ENCODE assay signal across 16 mouse cellular contexts in genomic region chr3:51880506-51881036, GRCm38 (mm10).
DNase-seq lines count a peak whose midpoint lies in the region; ATAC-seq lines count a peak whose summit lies in the region.
"Had no signal": no experiment of that assay in that cellular context is flagged by ENCODE, and none has a peak within 500 bp of the region (broad histone marks: within the 10 kb centered on the region; RNA-seq: fewer than 3 reads in every experiment).

No protein-coding gene starts in this region.

- H3K4me1 ChIP-seq in forebrain, embryonic 13.5 days: peaks cover 36% of the 10 kb centered on the region
- H3K4me1 ChIP-seq in forebrain, embryonic 12.5 days: peaks cover 39% of the 10 kb centered on the region
- peaks cover 41% of the 10 kb centered on the region for H3K4me1 ChIP-seq in limb, embryonic 13.5 days
- peaks cover 42% of the 10 kb centered on the region for H3K4me1 ChIP-seq in limb, embryonic 10.5 days
- H3K4me1 ChIP-seq in hindbrain, embryonic 13.5 days (replicated peaks): peaks cover 34% of the 10 kb centered on the region
- H3K4me1 ChIP-seq in neural tube, embryonic 12.5 days: peaks cover 31% of the 10 kb centered on the region

- H3K4me3 ChIP-seq in forebrain, embryonic 13.5 days: no peak overlapping the region
- no peak overlapping the region for H3K4me3 ChIP-seq in forebrain, embryonic 12.5 days (replicated peaks)
- no peak overlapping the region for H3K4me3 ChIP-seq in limb, embryonic 13.5 days
- no peak overlapping the region for H3K4me3 ChIP-seq in limb, embryonic 10.5 days
- no peak overlapping the region for H3K4me3 ChIP-seq in hindbrain, embryonic 13.5 days
- H3K4me3 ChIP-seq in neural tube, embryonic 12.5 days: no peak overlapping the region
- H3K4me3 ChIP-seq: embryonic facial prominence, embryonic 12.5 days; heart, adult 2 months; lung, embryonic 15.5 days had no signal

- H3K4me2 ChIP-seq in forebrain, embryonic 13.5 days: no peak overlapping the region
- H3K4me2 ChIP-seq in forebrain, embryonic 12.5 days: no peak overlapping the region
- no peak overlapping the region for H3K4me2 ChIP-seq in limb, embryonic 13.5 days (replicated peaks)
- 0 out of 2 replicates have a peak overlapping the region, but pooled peaks have one; percentile 9 for H3K4me2 ChIP-seq in hindbrain, embryonic 13.5 days
- H3K4me2 ChIP-seq in neural tube, embryonic 12.5 days (replicated peaks): peak overlapping the region; percentile 30
- H3K4me2 ChIP-seq: embryonic facial prominence, embryonic 12.5 days; lung, embryonic 15.5 days had no signal

- intact Hi-C loops in heart, postnatal 25 days (cut with DNase I): no loop called here

- no peaks in the 10 kb centered on the region for H3K27me3 ChIP-seq in forebrain, embryonic 13.5 days
- no peaks in the 10 kb centered on the region for H3K27me3 ChIP-seq in forebrain, embryonic 12.5 days
- H3K27me3 ChIP-seq in limb, embryonic 13.5 days: no peaks in the 10 kb centered on the region
- no peaks in the 10 kb centered on the region for H3K27me3 ChIP-seq in limb, embryonic 10.5 days (ENCODE audit: low read depth, poor library complexity, severe bottlenecking)
- no peaks in the 10 kb centered on the region for H3K27me3 ChIP-seq in hindbrain, embryonic 13.5 days
- H3K27me3 ChIP-seq in neural tube, embryonic 12.5 days (replicated peaks): no peaks in the 10 kb centered on the region
- H3K27me3 ChIP-seq: embryonic facial prominence, embryonic 12.5 days; lung, embryonic 15.5 days had no signal

- DNase-seq in limb, embryonic 10.5 days (ENCODE audit: low spot score): no peak
- no peak for DNase-seq in heart, postnatal 25 days (ENCODE audit: low spot score)
- no peak for DNase-seq in thymus, postnatal 36 days
- DNase-seq: cerebellum, postnatal 10 days; heart, adult 2 months; heart, postnatal 14 days; kidney, adult 2 months; layer of hippocampus, adult 9-11 months; spleen, adult 18-20 months had no signal

- no peaks in the 10 kb centered on the region for H3K9me3 ChIP-seq in forebrain, embryonic 13.5 days (replicated peaks)
- no peaks in the 10 kb centered on the region for H3K9me3 ChIP-seq in forebrain, embryonic 12.5 days
- no peaks in the 10 kb centered on the region for H3K9me3 ChIP-seq in limb, embryonic 13.5 days
- no peaks in the 10 kb centered on the region for H3K9me3 ChIP-seq in limb, embryonic 10.5 days (replicated peaks)
- no peaks in the 10 kb centered on the region for H3K9me3 ChIP-seq in hindbrain, embryonic 13.5 days
- H3K9me3 ChIP-seq in neural tube, embryonic 12.5 days: no peaks in the 10 kb centered on the region
- H3K9me3 ChIP-seq: embryonic facial prominence, embryonic 12.5 days; lung, embryonic 15.5 days had no signal

- H3K27ac ChIP-seq in forebrain, embryonic 13.5 days: 0 out of 2 replicates have a peak overlapping the region, but pooled peaks have one; percentile 41
- no peak overlapping the region for H3K27ac ChIP-seq in forebrain, embryonic 12.5 days
- H3K27ac ChIP-seq in limb, embryonic 13.5 days: peak overlapping the region; percentile 10; the same call in 1 of the 2 replicates
- no peak overlapping the region for H3K27ac ChIP-seq in limb, embryonic 10.5 days
- peak overlapping the region; percentile 70 for H3K27ac ChIP-seq in hindbrain, embryonic 13.5 days
- peak overlapping the region; percentile 53; the same call in 1 of the 2 replicates for H3K27ac ChIP-seq in neural tube, embryonic 12.5 days
- H3K27ac ChIP-seq: embryonic facial prominence, embryonic 12.5 days; heart, adult 2 months had no signal

- H3K9ac ChIP-seq in forebrain, embryonic 13.5 days: peak overlapping the region; percentile 21; the same call in 1 of the 2 replicates
- H3K9ac ChIP-seq in forebrain, embryonic 12.5 days: no peak overlapping the region
- no peak overlapping the region for H3K9ac ChIP-seq in limb, embryonic 13.5 days
- H3K9ac ChIP-seq in hindbrain, embryonic 13.5 days: peak overlapping the region; percentile 1; the same call in 1 of the 2 replicates
- 0 out of 2 replicates have a peak overlapping the region, but pooled peaks have one; percentile 29 for H3K9ac ChIP-seq in neural tube, embryonic 12.5 days
- H3K9ac ChIP-seq: embryonic facial prominence, embryonic 12.5 days; lung, embryonic 15.5 days had no signal

- peak; percentile 44; the same call in 1 of the 2 replicates for ATAC-seq in forebrain, embryonic 13.5 days
- ATAC-seq in forebrain, embryonic 12.5 days (ENCODE audit: low FRiP score): no peak
- no peak for ATAC-seq in limb, embryonic 13.5 days (ENCODE audit: low FRiP score, low read depth)
- ATAC-seq in hindbrain, embryonic 13.5 days (ENCODE audit: low FRiP score): 0 out of 2 replicates have a peak, but pooled peaks have one; percentile 2
- peak; percentile 31; the same call in 1 of the 2 replicates for ATAC-seq in neural tube, embryonic 12.5 days (ENCODE audit: low FRiP score, low read depth)

- 52% methylated on average over 8 of the region's 8 CpGs for WGBS in forebrain, embryonic 13.5 days
- WGBS in forebrain, embryonic 12.5 days: 52% methylated on average over 8 of the region's 8 CpGs
- WGBS in limb, embryonic 13.5 days: 59% methylated on average over 8 of the region's 8 CpGs
- WGBS in limb, embryonic 10.5 days: 67% methylated on average over 8 of the region's 8 CpGs
- WGBS in hindbrain, embryonic 13.5 days: 51% methylated on average over 8 of the region's 8 CpGs
- 29% methylated on average over 8 of the region's 8 CpGs for WGBS in neural tube, embryonic 12.5 days

- H3K36me3 ChIP-seq in forebrain, embryonic 13.5 days (ENCODE audit: poor library complexity, severe bottlenecking): no peaks in the 10 kb centered on the region
- H3K36me3 ChIP-seq in forebrain, embryonic 12.5 days (replicated peaks): no peaks in the 10 kb centered on the region
- no peaks in the 10 kb centered on the region for H3K36me3 ChIP-seq in limb, embryonic 13.5 days
- H3K36me3 ChIP-seq in limb, embryonic 10.5 days: no peaks in the 10 kb centered on the region
- H3K36me3 ChIP-seq in hindbrain, embryonic 13.5 days: no peaks in the 10 kb centered on the region
- H3K36me3 ChIP-seq in neural tube, embryonic 12.5 days: no peaks in the 10 kb centered on the region
- H3K36me3 ChIP-seq: embryonic facial prominence, embryonic 12.5 days; lung, embryonic 15.5 days had no signal

Comparison
In these comparisons a context has a peak if more than half of its experiments do, and no peak if none do; other contexts are left out.
1. ATAC-seq: peak in forebrain, embryonic 13.5 days (single experiment), hindbrain, embryonic 13.5 days (single experiment) and neural tube, embryonic 12.5 days (single experiment); none in forebrain, embryonic 12.5 days (single experiment) and limb, embryonic 13.5 days (single experiment).
2. H3K27ac ChIP-seq: peak in forebrain, embryonic 13.5 days (single experiment), limb, embryonic 13.5 days (single experiment), hindbrain, embryonic 13.5 days (single experiment) and neural tube, embryonic 12.5 days (single experiment); none in forebrain, embryonic 12.5 days (single experiment) and limb, embryonic 10.5 days (single experiment).
3. H3K9ac ChIP-seq: peak in forebrain, embryonic 13.5 days (single experiment), hindbrain, embryonic 13.5 days (single experiment) and neural tube, embryonic 12.5 days (single experiment); none in forebrain, embryonic 12.5 days (single experiment) and limb, embryonic 13.5 days (single experiment).
4. H3K4me2 ChIP-seq: peak in hindbrain, embryonic 13.5 days (single experiment) and neural tube, embryonic 12.5 days (single experiment); none in forebrain, embryonic 13.5 days (single experiment), forebrain, embryonic 12.5 days (single experiment) and limb, embryonic 13.5 days (single experiment).